Mouse (Mus musculus) limb, embryonic 11.5 days (tissue): ENCODE data around the gene Gm28043. TPM values are rescaled to one million over a fixed set of nuclear protein-coding genes. Genes with fewer than 3 reads are reported as not detected.

ENCODE experiments used
- ATAC-seq: fragments of 200-750 bp; cut with Nextera tagmentation; 2 replicates; pipeline ENCODE4 v1.8.0; 2017; ENCODE audit warnings: low read depth; ENCODE audit not compliant: insufficient number of reproducible peaks, low FRiP score, low TSS enrichment
- DNase-seq: peaks from one replicate; pipeline ENCODE4 v3.0.0-alpha.2; 2015; ENCODE audit warnings: low spot score
- H3K27ac ChIP-seq: fragments of 300-500 bp; sonication (generic); replicated peaks from 2 replicates; pipeline ENCODE4 v1.5.1; 2014; ENCODE audit warnings: low read depth, mild to moderate bottlenecking, low read length
- H3K27me3 ChIP-seq: fragments of 300-500 bp; sonication (generic); 2 replicates; pipeline ENCODE4 v1.6.1; 2014; ENCODE audit warnings: mild to moderate bottlenecking, low read length, mixed read lengths; ENCODE audit not compliant: control insufficient read depth, insufficient read depth
- H3K36me3 ChIP-seq: fragments of 300-500 bp; sonication (generic); 2 replicates; pipeline ENCODE4 v1.6.1; 2014; ENCODE audit warnings: mild to moderate bottlenecking, low read length, moderate library complexity, mixed read lengths; ENCODE audit not compliant: control insufficient read depth, insufficient read depth
- H3K4me1 ChIP-seq: fragments of 300-500 bp; sonication (generic); 2 replicates; pipeline ENCODE4 v1.6.1; 2014; ENCODE audit warnings: low read length, mixed read lengths; ENCODE audit not compliant: control insufficient read depth, insufficient read depth
- H3K4me2 ChIP-seq: fragments of 300-500 bp; sonication (generic); 2 replicates; pipeline ENCODE4 v1.6.1; 2014; ENCODE audit warnings: low read depth, mild to moderate bottlenecking, moderate library complexity; ENCODE audit not compliant: severe bottlenecking
- H3K4me3 ChIP-seq: fragments of 300-500 bp; sonication (generic); 2 replicates; pipeline ENCODE4 v1.5.1; 2014; ENCODE audit warnings: low read depth, low read length
- H3K9ac ChIP-seq: fragments of 300-500 bp; sonication (generic); 2 replicates; pipeline ENCODE4 v1.6.1; 2014; ENCODE audit warnings: mild to moderate bottlenecking, low read length
- H3K9me3 ChIP-seq: fragments of 300-500 bp; sonication (generic); 2 replicates; pipeline ENCODE4 v1.6.1; 2016; ENCODE audit warnings: low read length; ENCODE audit not compliant: control insufficient read depth
- WGBS: fragments of 180-500 bp; shearing (Covaris S2); extraction: QIAGEN DNeasy Blood & Tissue Kit; methylation state at CpG from one replicate; pipeline ENCODE4 v1.1.7; 2014; 5-methylcytosine and 5-hydroxymethylcytosine counted together
- polyA plus RNA-seq: library from polyadenylated mRNA; unstranded; fragments of >200 nt; fragmentation: Nextera tagmentation; extraction: Ambion mirVana; gene quantifications from 2 replicates; pipeline ENCODE4 v1.2.1, GENCODE M21; 2014

Gm28043 gene
- polyA plus RNA-seq, 1 experiment from 2014 or later = 2.9 TPM

DNA sequence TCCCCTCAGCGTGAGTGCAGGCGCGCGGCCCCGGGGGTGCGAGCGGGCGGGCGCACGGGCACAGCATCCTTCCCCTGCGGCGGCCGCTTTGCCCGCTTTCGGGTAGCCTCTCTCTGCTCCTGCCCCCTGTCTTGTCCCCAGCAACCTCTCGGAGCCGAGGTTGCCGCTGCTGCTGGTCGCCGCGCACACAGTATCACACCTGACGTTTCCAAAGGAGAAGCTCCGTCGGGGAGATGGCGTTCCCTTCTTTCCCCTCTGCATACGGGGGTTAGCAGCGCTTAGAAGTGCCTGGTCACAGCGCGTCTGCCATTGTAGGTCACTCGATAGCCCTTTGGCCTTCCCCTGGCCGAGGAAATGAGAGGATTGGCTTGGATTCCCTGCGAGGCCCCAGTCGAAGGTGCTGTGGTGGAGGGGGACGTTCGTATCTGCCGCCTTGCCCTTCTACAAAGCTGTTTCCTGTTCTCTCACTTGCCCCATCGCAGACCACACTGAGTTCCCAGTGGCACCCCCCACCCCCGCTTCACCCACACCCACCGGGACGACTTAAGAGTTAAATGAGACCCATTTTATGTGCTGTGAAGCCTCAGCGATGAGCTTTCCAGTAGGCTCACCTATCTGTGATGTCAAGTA, 46.2 kb downstream of the Gm28043 start:
- no peak; the same call in 1 of the 2 replicates for ATAC-seq
- Histone ChIP-seq H3K4me1 (0 out of 2 replicates have a peak, but pooled peaks cover 4% of the 10 kb centered on the region), H3K9ac (peak overlapping the region; percentile 96), H3K27me3 (no peaks in the 10 kb centered on the region), H3K36me3 (peaks cover 2% of the 10 kb centered on the region; the same call in 1 of the 2 replicates), H3K27ac (peak overlapping the region; percentile 80), H3K4me3 (peak overlapping the region; percentile 99), H3K9me3 (no peaks in the 10 kb centered on the region), H3K4me2 (peak overlapping the region; percentile 75)
- WGBS = 1% methylated on average over 41 of the region's 41 CpGs
- DNase-seq = no peak

DNA sequence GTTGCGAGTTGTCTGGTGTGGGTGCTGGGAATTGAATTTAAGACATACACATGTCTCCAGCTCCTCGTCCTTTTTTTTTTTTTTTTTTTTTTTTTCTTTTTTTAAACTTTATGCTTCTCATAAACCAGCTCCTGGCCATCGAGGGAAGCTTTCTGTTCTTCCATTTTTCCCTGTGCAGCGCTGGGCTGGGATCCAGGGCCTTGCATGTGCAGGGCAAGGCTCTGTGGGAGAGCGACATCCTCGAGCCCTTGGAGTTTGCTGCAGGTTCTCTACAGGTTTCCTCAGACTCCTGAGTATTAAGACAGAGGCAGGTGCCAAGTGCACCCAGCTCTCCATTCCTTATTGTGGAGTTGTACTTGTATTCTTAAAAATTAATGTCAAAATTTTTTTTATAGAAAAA, 47.5 kb downstream of the Gm28043 start:
- Histone ChIP-seq H3K4me3 (no peak overlapping the region), H3K9me3 (no peaks in the 10 kb centered on the region), H3K4me1 (0 out of 2 replicates have a peak, but pooled peaks cover 4% of the 10 kb centered on the region), H3K4me2 (no peak overlapping the region), H3K27me3 (no peaks in the 10 kb centered on the region), H3K36me3 (peaks cover 2% of the 10 kb centered on the region), H3K27ac (no peak overlapping the region), H3K9ac (no peak overlapping the region)
- DNase-seq (no peak), ATAC-seq (no peak)
- WGBS = 92% methylated on average over 6 of the region's 6 CpGs

DNA sequence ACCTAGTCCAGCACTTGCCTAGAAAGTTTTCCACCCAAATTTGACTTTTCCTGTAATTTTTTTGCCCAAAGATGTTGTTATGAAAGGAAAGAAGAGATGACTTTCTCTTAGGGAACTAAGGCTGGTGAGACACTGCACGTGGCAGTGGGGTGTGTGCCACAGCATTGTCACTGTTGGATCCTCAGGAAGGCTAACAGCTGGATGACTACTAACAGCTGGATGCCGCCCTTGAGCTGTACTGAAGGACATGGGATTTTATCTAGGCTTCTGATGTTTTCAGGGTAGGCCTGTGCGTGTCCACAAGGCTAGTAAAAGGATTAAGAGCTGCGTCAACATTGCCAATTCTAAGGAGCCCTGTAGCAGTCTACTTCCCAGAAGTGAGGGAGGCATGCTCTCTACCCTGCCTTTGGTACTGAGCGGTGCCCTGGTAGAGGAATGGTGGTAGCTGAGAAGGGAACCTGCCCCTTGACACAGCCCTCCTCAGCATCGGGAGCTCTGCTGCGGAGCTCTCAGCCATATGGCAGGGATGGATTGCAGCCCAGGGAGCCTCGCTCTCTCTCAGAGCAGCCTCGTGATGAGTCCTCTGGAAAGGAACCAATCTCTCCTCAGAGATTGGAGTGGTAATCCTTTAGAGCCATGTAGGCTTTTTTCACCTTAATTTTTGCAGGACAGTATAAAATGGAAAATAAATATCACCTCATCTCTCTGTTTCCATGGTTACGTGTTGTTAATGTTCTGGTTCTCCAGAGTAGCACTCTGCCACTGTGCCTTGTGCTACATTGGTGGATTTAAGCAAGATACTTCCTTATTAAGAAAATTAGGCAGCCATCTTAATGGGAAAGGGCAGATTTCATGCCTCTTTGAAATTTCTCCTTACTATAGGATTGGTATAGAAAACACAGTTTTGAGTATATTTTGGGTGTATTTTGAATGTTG, 53.6 kb downstream of the Gm28043 start:
- Histone ChIP-seq H3K27ac (no peak overlapping the region), H3K36me3 (no peaks in the 10 kb centered on the region; the same call in none of the 2 replicates), H3K4me1 (no peaks in the 10 kb centered on the region), H3K4me3 (no peak overlapping the region), H3K4me2 (no peak overlapping the region), H3K27me3 (no peaks in the 10 kb centered on the region), H3K9me3 (no peaks in the 10 kb centered on the region), H3K9ac (no peak overlapping the region)
- ATAC-seq = no peak
- WGBS = 78% methylated on average over 10 of the region's 10 CpGs
- no peak for DNase-seq

GRCm38 (mm10) chr17:29669030-29669429, 54.4 kb downstream of the Gm28043 start:
- H3K27ac ChIP-seq = no peak overlapping the region
- WGBS = 96% methylated on average over 4 of the region's 4 CpGs

GRCm38 (mm10) chr17:29669936-29670335, 55.3 kb downstream of the Gm28043 start:
- ATAC-seq = no peak

More at GRCm38 (mm10) chr17:29669030-29669429, 54.4 kb downstream of the Gm28043 start:
- Histone ChIP-seq H3K4me1 (no peaks in the 10 kb centered on the region), H3K9me3 (no peaks in the 10 kb centered on the region), H3K36me3 (no peaks in the 10 kb centered on the region; the same call in none of the 2 replicates), H3K27me3 (no peaks in the 10 kb centered on the region), H3K4me2 (no peak overlapping the region), H3K4me3 (no peak overlapping the region), H3K9ac (no peak overlapping the region)
- no peak for ATAC-seq
- no peak for DNase-seq

GRCm38 (mm10) chr17:29671021-29671420, 56.3 kb downstream of the Gm28043 start:
- no peak for ATAC-seq
- H3K27me3 ChIP-seq = no peaks in the 10 kb centered on the region
- no peak overlapping the region for H3K27ac ChIP-seq
- no peak overlapping the region for H3K4me2 ChIP-seq
- H3K4me1 ChIP-seq = no peaks in the 10 kb centered on the region
- H3K36me3 ChIP-seq = no peaks in the 10 kb centered on the region; the same call in none of the 2 replicates
- no peaks in the 10 kb centered on the region for H3K9me3 ChIP-seq
- DNase-seq = no peak
- no peak overlapping the region for H3K9ac ChIP-seq
- WGBS = 95% methylated on average over 2 of the region's 2 CpGs
- no peak overlapping the region for H3K4me3 ChIP-seq

More at GRCm38 (mm10) chr17:29669936-29670335, 55.3 kb downstream of the Gm28043 start:
- Histone ChIP-seq H3K36me3 (no peaks in the 10 kb centered on the region; the same call in none of the 2 replicates), H3K9ac (no peak overlapping the region), H3K4me1 (no peaks in the 10 kb centered on the region), H3K27me3 (no peaks in the 10 kb centered on the region), H3K4me2 (no peak overlapping the region), H3K9me3 (no peaks in the 10 kb centered on the region), H3K27ac (no peak overlapping the region), H3K4me3 (no peak overlapping the region)
- DNase-seq = no peak

DNA sequence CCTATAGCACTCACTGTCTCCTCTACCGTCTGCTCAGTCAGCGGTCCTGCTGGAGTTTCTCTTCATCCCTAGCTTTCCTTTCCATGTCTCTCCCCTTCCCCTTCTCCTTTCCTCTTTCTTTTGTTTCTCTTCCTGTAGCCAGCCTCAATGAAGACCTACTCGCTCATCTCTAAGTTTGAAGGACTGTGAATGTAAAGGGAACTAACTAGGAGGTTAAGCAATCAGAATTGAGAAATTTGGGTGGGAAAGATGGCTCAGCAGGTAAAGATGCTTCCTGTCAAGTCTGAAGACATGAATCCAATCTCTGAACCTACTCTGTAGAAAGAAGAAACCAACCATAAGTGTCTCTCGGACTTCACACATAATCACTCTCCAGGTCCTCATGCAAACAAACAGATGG, 58.6 kb downstream of the Gm28043 start:
- Histone ChIP-seq H3K27ac (no peak overlapping the region), H3K9me3 (no peaks in the 10 kb centered on the region), H3K27me3 (no peaks in the 10 kb centered on the region), H3K9ac (no peak overlapping the region), H3K4me1 (no peaks in the 10 kb centered on the region), H3K36me3 (peaks cover 8% of the 10 kb centered on the region; the same call in 1 of the 2 replicates), H3K4me3 (no peak overlapping the region), H3K4me2 (no peak overlapping the region)
- ATAC-seq = no peak
- WGBS = 93% methylated on average over 4 of the region's 4 CpGs
- no peak for DNase-seq

DNA sequence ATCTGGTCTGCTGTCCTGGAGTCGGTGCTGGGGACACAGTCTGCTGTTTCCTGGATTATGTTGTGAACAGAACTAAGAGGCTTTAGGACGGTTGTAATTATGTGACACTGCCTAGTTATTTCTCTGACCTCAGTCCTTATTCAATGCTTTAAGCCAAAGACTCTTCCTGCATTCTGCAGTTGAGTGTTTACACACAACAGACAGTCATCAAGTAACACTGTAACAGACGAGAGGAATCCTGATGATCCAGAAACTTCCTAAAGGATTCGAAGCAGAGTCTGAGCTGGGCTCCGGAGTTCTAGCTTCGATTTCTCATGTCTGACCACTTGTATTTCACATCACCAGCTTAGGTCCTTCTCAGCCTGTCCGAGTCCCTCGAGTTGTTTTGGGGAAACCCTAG, 63.9 kb downstream of the Gm28043 start:
- Histone ChIP-seq H3K9ac (no peak overlapping the region), H3K9me3 (no peaks in the 10 kb centered on the region), H3K36me3 (peaks cover 26% of the 10 kb centered on the region), H3K4me2 (no peak overlapping the region), H3K4me3 (no peak overlapping the region), H3K27ac (no peak overlapping the region), H3K4me1 (no peaks in the 10 kb centered on the region), H3K27me3 (no peaks in the 10 kb centered on the region)
- ATAC-seq (no peak), DNase-seq (no peak)
- WGBS = 89% methylated on average over 8 of the region's 8 CpGs
